Mouse (Mus musculus): ENCODE results near the gene Vmn1r158.
"Not testable (repeated sequence)": the region's sequence is repeated elsewhere in the genome, so short reads cannot be mapped to it uniquely, and the experiment has no call there.

Vmn1r158 gene

DNA sequence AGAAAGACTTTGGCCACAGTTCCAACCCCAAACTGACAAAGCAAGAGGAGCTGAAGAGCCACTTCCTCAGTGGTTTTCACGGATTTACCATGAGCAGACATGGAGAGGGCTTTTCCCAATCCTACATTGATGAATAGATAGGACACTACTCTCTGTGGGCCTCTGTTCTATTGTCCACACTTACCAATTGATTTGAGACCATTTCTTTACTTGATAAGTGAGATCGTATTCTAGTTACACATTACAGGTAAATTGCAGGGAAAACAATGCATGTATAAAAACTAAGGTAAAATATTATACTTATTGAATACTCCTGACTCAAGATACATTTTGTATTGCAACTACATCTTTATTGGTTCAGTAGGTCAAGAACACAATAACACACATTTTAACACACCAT is at the start of gene Vmn1r158:
Gene Vmn1r158 (minus strand): TSS at position 101 of the 400 bp plus-strand sequence.
- not testable (repeated sequence) for DNase-seq

DNA sequence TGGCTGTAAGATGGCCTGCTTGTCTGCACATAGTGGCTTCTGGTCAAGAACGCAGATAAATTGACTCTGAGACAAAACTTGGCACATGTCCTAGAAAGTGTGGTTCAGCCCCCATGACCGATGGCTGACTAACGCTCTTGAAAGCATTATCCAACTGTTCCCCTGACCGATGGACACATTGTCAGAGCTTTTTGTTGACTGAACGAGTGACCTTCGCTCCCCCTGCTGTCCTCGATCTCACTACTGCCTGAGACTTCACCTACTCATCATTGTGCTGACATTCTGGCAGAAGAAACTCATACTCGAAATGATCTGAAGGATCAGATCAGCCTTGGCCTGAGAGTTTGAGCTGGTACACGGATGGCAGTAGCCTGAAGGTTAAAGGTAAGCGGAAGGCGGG is 14.6 kb downstream of the Vmn1r158 start:
- DNase-seq, result not testable (repeated sequence)

DNA sequence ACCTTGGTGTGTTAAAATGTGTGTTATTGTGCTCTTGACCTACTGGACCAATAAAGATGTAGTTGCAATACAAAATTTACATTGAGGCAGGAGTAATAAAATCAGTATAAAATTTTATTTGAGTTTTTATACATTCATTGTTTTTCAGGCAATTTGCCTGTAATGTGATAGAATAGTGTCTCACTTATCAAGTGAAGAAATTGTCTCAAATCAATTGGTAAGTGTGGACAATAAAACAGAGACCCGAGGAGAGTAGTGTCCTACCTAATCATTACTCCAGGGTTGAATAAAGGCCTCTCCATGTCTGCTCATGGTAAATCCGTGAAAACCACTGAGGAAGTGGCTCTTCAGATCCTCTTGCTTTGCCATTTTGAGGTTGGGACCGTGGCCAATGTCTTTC is 29.2 kb downstream of the Vmn1r158 start, which contains the start of gene Vmn1r157:
Gene Vmn1r157 (plus strand): TSS at position 301 of the 400 bp plus-strand sequence.
- not testable (repeated sequence) for DNase-seq

Measured in lung, postnatal 14 days (tissue).